Mouse (Mus musculus) left cerebral cortex, adult 2 months (tissue): ENCODE data around the gene Wipf3. TPM values are rescaled to one million over a fixed set of nuclear protein-coding genes. Genes with fewer than 3 reads are reported as not detected.

ENCODE experiments used
- DNase-seq, 2 experiments: peaks; one replicate each; pipeline ENCODE4 v3.0.0; 2021 to 2022; ENCODE audit warnings: low spot score in 2 of 2, mixed read lengths in 1 of 2; ENCODE audit errors: extremely low spot score in 1 of 2
- H3K27ac ChIP-seq: fragments of 200-600 bp; 2 replicates; pipeline ENCODE4 v1.8.1; 2022
- H3K4me3 ChIP-seq: fragments of 200-600 bp; 2 replicates; pipeline ENCODE4 v1.8.1; 2022
- CTCF ChIP-seq: fragments of 200-600 bp; IDR thresholded peaks from 2 replicates; pipeline ENCODE4 v1.8.1; 2022; ENCODE audit warnings: antibody characterized with exemption, mild to moderate bottlenecking, moderate library complexity
- intact Hi-C: fragments of 180-260 bp; cut with DNase I; formaldehyde crosslinking; loops from one replicate; pipeline ENCODE4 v1.15.1; 2025
- total RNA-seq, 2 experiments: library from RNA; stranded (reverse); gene quantifications; 2 replicates each; pipeline ENCODE4 v1.2.3; 2021

Wipf3 gene
- total RNA-seq, 2 experiments from 2014 or later = 92.3 to 108 TPM

GRCm38 (mm10) chr6:54485000-54485399 lies 55.6 kb downstream of the Wipf3 start:
- DNase-seq = no peak
- Histone ChIP-seq H3K4me3 (no peak overlapping the region), H3K27ac (no peak overlapping the region)
- no peak for TF ChIP-seq CTCF
- intact Hi-C loops = no loop called here

- intact Hi-C loops = no loop called here
- Histone ChIP-seq H3K27ac (no peak overlapping the region), H3K4me3 (no peak overlapping the region)
- TF ChIP-seq CTCF = no peak
- DNase-seq = no peak
Measured at GRCm38 (mm10) chr6:54485435-54485901, 56.1 kb downstream of the Wipf3 start.

GRCm38 (mm10) chr6:54485973-54486569 lies 56.7 kb downstream of the Wipf3 start:
- intact Hi-C loops = no loop called here
- DNase-seq = no peak
- TF ChIP-seq CTCF = no peak
- H3K4me3 ChIP-seq = no peak overlapping the region
- no peak overlapping the region for H3K27ac ChIP-seq

- no peak for DNase-seq
- TF ChIP-seq CTCF = no peak
- intact Hi-C loops = no loop called here
- Histone ChIP-seq H3K27ac (no peak overlapping the region), H3K4me3 (no peak overlapping the region)
Measured at GRCm38 (mm10) chr6:54491074-54491473, 61.7 kb downstream of the Wipf3 start.

- Histone ChIP-seq H3K27ac (no peak overlapping the region), H3K4me3 (no peak overlapping the region)
- TF ChIP-seq CTCF = no peak
- DNase-seq = no peak
- intact Hi-C loops = no loop called here
Measured at GRCm38 (mm10) chr6:54494097-54494496, 64.7 kb downstream of the Wipf3 start.

GRCm38 (mm10) chr6:54494612-54495398 lies 65.4 kb downstream of the Wipf3 start:
- no peak overlapping the region for H3K27ac ChIP-seq
- no peak for TF ChIP-seq CTCF
- H3K4me3 ChIP-seq = no peak overlapping the region
- intact Hi-C loops = no loop called here
- no peak for DNase-seq

GRCm38 (mm10) chr6:54496214-54496613 lies 66.8 kb downstream of the Wipf3 start:
- intact Hi-C loops = no loop called here
- Histone ChIP-seq H3K27ac (no peak overlapping the region), H3K4me3 (no peak overlapping the region)
- TF ChIP-seq CTCF = no peak
- DNase-seq = no peak

- intact Hi-C loops = loop anchor here (10.0 kb wide), 1 partner anchor 258 kb away; no protein-coding TSS in a partner anchor
- no peak overlapping the region for H3K27ac ChIP-seq
- no peak overlapping the region for H3K4me3 ChIP-seq
- no peak for DNase-seq
- TF ChIP-seq CTCF = no peak
Measured at GRCm38 (mm10) chr6:54502661-54503115, 73.3 kb downstream of the Wipf3 start.

GRCm38 (mm10) chr6:54506318-54506717 lies 76.9 kb downstream of the Wipf3 start:
- H3K27ac ChIP-seq = no peak overlapping the region
- intact Hi-C loops = loop anchor here (5.0 to 10.0 kb wide), 2 partner anchors 262 to 724 kb away; no protein-coding TSS in a partner anchor

GRCm38 (mm10) chr6:54507002-54507401 lies 77.6 kb downstream of the Wipf3 start:
- Histone ChIP-seq H3K4me3 (no peak overlapping the region), H3K27ac (no peak overlapping the region)
- intact Hi-C loops = loop anchor here (1.0 to 10.0 kb wide), 3 partner anchors 116 to 725 kb away; no protein-coding TSS in a partner anchor
- peak; percentile 81 for TF ChIP-seq CTCF
- DNase-seq = peak; percentile 42 to 57

More at GRCm38 (mm10) chr6:54506318-54506717, 76.9 kb downstream of the Wipf3 start:
- no peak for TF ChIP-seq CTCF
- DNase-seq = no peak
- no peak overlapping the region for H3K4me3 ChIP-seq

GRCm38 (mm10) chr6:54507808-54508207 lies 78.4 kb downstream of the Wipf3 start:
- intact Hi-C loops = loop anchor here (1.0 to 10.0 kb wide), 3 partner anchors 117 to 726 kb away; no protein-coding TSS in a partner anchor
- Histone ChIP-seq H3K27ac (no peak overlapping the region; the same call in 1 of the 2 replicates), H3K4me3 (no peak overlapping the region)
- TF ChIP-seq CTCF = no peak
- no peak for DNase-seq

GRCm38 (mm10) chr6:54508256-54508793 lies 78.9 kb downstream of the Wipf3 start:
- no peak overlapping the region; the same call in 1 of the 2 replicates for H3K27ac ChIP-seq
- H3K4me3 ChIP-seq = no peak overlapping the region
- TF ChIP-seq CTCF = no peak
- intact Hi-C loops = loop anchor here (5.0 to 10.0 kb wide), 2 partner anchors 264 to 726 kb away; no protein-coding TSS in a partner anchor
- no peak for DNase-seq
